Mouse (Mus musculus) kidney, postnatal 0 days (tissue): ENCODE data around the gene Hils1. TPM values are rescaled to one million over a fixed set of nuclear protein-coding genes. Genes with fewer than 3 reads are reported as not detected.

Source experiments
- ATAC-seq: fragments of 200-750 bp; cut with Nextera tagmentation; replicated peaks from 2 replicates; pipeline ENCODE4 v1.8.0; 2017; ENCODE audit warnings: low read depth, moderate number of reproducible peaks, moderate TSS enrichment, moderate library complexity; ENCODE audit not compliant: low FRiP score
- DNase-seq: peaks from one replicate; pipeline ENCODE4 v3.0.0-alpha.2; 2016; ENCODE audit warnings: low spot score
- H3K27ac ChIP-seq: fragments of 300-500 bp; sonication (generic); 2 replicates; pipeline ENCODE4 v1.5.1; 2014; ENCODE audit warnings: mild to moderate bottlenecking
- H3K27me3 ChIP-seq: fragments of 300-500 bp; sonication (generic); 2 replicates; pipeline ENCODE4 v1.6.1; 2014; ENCODE audit warnings: low read length, mixed read lengths; ENCODE audit not compliant: insufficient read depth
- H3K36me3 ChIP-seq: fragments of 300-500 bp; sonication (generic); 2 replicates; pipeline ENCODE4 v1.6.1; 2014; ENCODE audit warnings: low read length, mixed read lengths; ENCODE audit not compliant: insufficient read depth
- H3K4me1 ChIP-seq: fragments of 300-500 bp; sonication (generic); replicated peaks from 2 replicates; pipeline ENCODE4 v1.6.1; 2014; ENCODE audit warnings: antibody characterized with exemption, low read length, mixed read lengths; ENCODE audit not compliant: insufficient read depth
- H3K4me2 ChIP-seq: fragments of 300-500 bp; sonication (generic); 2 replicates; pipeline ENCODE4 v1.6.1; 2014; ENCODE audit warnings: mild to moderate bottlenecking, low read length, moderate library complexity, mixed read lengths
- H3K4me3 ChIP-seq: fragments of 300-500 bp; sonication (generic); replicated peaks from 2 replicates; pipeline ENCODE4 v1.5.1; 2014; ENCODE audit warnings: low read depth, low read length
- H3K9ac ChIP-seq: fragments of 300-500 bp; sonication (generic); 2 replicates; pipeline ENCODE4 v1.6.1; 2014; ENCODE audit warnings: low read depth, low read length
- H3K9me3 ChIP-seq: fragments of 300-500 bp; sonication (generic); replicated peaks from 2 replicates; pipeline ENCODE4 v1.6.1; 2016; ENCODE audit warnings: low read length, inconsistent platforms, mixed read lengths
- CTCF ChIP-seq: IDR thresholded peaks from 2 replicates; pipeline ENCODE4 v1.5.1; 2016; ENCODE audit warnings: antibody characterized with exemption, low read depth, mild to moderate bottlenecking, moderate library complexity
- WGBS: fragments of 180-500 bp; shearing (Covaris S2); extraction: QIAGEN DNeasy Blood & Tissue Kit; methylation state at CpG from one replicate; pipeline ENCODE4 v1.1.7; 2014; 5-methylcytosine and 5-hydroxymethylcytosine counted together
- polyA plus RNA-seq: library from polyadenylated mRNA; unstranded; fragments of >200 nt; fragmentation: Nextera tagmentation; extraction: Ambion mirVana; gene quantifications from 2 replicates; pipeline ENCODE4 v1.2.1, GENCODE M21; 2015

The Hils1 gene
- polyA plus RNA-seq, 1 experiment from 2014 or later = not detected

DNA sequence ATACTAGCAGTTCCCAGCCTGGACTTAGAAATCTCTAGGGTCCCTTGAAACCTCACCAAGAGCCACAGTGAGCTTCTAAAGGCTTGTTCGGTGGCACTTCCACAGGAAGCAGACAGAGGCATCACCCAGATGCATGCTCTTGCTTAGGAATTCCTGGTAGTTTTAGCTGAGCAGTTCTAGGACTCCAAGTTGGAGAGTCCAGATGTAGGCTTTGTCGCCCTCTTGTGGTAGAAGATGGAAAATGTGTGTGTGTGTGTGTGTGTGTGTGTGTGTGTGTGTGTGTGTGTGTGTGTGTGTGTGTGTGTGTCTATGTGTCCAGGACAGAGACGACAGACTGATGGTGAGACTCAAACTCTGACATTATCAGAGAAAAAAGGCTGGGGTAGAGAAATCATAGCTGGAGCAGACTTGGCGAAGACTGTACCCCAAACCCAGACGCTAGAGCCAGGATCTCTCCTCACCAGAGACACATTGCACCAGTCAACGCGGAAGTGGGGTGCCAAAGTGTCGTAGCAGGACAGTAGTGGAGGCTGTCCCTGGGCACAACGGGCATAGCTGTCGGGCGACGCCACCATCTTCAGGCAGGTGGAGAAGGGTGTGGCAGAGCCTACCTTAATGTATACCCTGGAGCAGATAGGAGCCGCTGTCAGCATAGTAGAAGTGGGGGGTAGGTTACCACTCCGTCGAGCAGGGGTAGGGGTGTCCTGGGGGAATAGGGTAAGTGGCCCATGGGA lies 3.0 kb downstream of the Hils1 start:
- peak; percentile 95 for TF ChIP-seq CTCF
- Histone ChIP-seq H3K27me3 (no peaks in the 10 kb centered on the region), H3K36me3 (no peaks in the 10 kb centered on the region), H3K9ac (no peak overlapping the region), H3K4me2 (no peak overlapping the region), H3K9me3 (no peaks in the 10 kb centered on the region), H3K27ac (no peak overlapping the region), H3K4me3 (no peak overlapping the region), H3K4me1 (no peaks in the 10 kb centered on the region)
- DNase-seq = peak; percentile 88
- 62% methylated on average over 15 of the region's 15 CpGs for WGBS
- ATAC-seq = 0 out of 2 replicates have a peak, but pooled peaks have one; percentile 37

GRCm38 (mm10) chr11:94971895-94972615 lies 4.7 kb downstream of the Hils1 start:
- no peak for ATAC-seq
- no peak overlapping the region for H3K9ac ChIP-seq
- H3K4me3 ChIP-seq = no peak overlapping the region
- H3K4me1 ChIP-seq = no peaks in the 10 kb centered on the region
- H3K36me3 ChIP-seq = no peaks in the 10 kb centered on the region
- DNase-seq = no peak
- WGBS = 64% methylated on average over 16 of the region's 16 CpGs
- H3K4me2 ChIP-seq = no peak overlapping the region
- no peak for TF ChIP-seq CTCF
- H3K27me3 ChIP-seq = no peaks in the 10 kb centered on the region
- H3K27ac ChIP-seq = no peak overlapping the region
- H3K9me3 ChIP-seq = no peaks in the 10 kb centered on the region

GRCm38 (mm10) chr11:94972887-94973286 lies 5.5 kb downstream of the Hils1 start:
- Histone ChIP-seq H3K4me1 (no peaks in the 10 kb centered on the region), H3K27me3 (no peaks in the 10 kb centered on the region), H3K36me3 (no peaks in the 10 kb centered on the region), H3K9ac (no peak overlapping the region), H3K4me3 (no peak overlapping the region), H3K4me2 (no peak overlapping the region), H3K9me3 (no peaks in the 10 kb centered on the region), H3K27ac (no peak overlapping the region)
- WGBS = 72% methylated on average over 5 of the region's 5 CpGs
- DNase-seq (no peak), ATAC-seq (no peak)
- TF ChIP-seq CTCF = no peak

- Histone ChIP-seq H3K27me3 (no peaks in the 10 kb centered on the region), H3K36me3 (no peaks in the 10 kb centered on the region), H3K9me3 (no peaks in the 10 kb centered on the region), H3K27ac (no peak overlapping the region), H3K4me3 (no peak overlapping the region), H3K4me2 (no peak overlapping the region), H3K9ac (no peak overlapping the region), H3K4me1 (no peaks in the 10 kb centered on the region)
- ATAC-seq = no peak
- TF ChIP-seq CTCF = no peak
- 57% methylated on average over 4 of the region's 4 CpGs for WGBS
- DNase-seq = no peak
Observed at GRCm38 (mm10) chr11:94973313-94973712, 5.9 kb downstream of the Hils1 start.

- Histone ChIP-seq H3K27me3 (no peaks in the 10 kb centered on the region), H3K9me3 (no peaks in the 10 kb centered on the region), H3K4me2 (no peak overlapping the region), H3K36me3 (no peaks in the 10 kb centered on the region), H3K9ac (no peak overlapping the region), H3K4me3 (no peak overlapping the region), H3K4me1 (no peaks in the 10 kb centered on the region), H3K27ac (no peak overlapping the region)
- TF ChIP-seq CTCF = no peak
- no peak for ATAC-seq
- WGBS = 62% methylated on average over 2 of the region's 2 CpGs
- DNase-seq = no peak
Observed at GRCm38 (mm10) chr11:94974951-94975350, 7.6 kb downstream of the Hils1 start.

GRCm38 (mm10) chr11:94976199-94976598 lies 8.8 kb downstream of the Hils1 start, which contains the start of gene Sgca:
TSS of gene Sgca (minus strand) at chr11:94976327.
- H3K27ac ChIP-seq = no peak within 1 kb of the TSS
- no peaks in the 10 kb centered on the region for H3K9me3 ChIP-seq
- no peaks in the 10 kb centered on the region for H3K27me3 ChIP-seq
- no peaks in the 10 kb centered on the region for H3K4me1 ChIP-seq
- H3K9ac ChIP-seq = no peak within 1 kb of the TSS
- DNase-seq (no peak), ATAC-seq (no peak)
- WGBS = 70% methylated on average over 5 of the region's 5 CpGs
- no peaks in the 10 kb centered on the region for H3K36me3 ChIP-seq
- TF ChIP-seq CTCF = no peak
- H3K4me2 ChIP-seq = no peak within 1 kb of the TSS
- no peak within 1 kb of the TSS for H3K4me3 ChIP-seq
